Mouse (Mus musculus) CD4-positive helper T cell, adult 2 months (primary cell): Measurements from ENCODE around the gene Qrich2.

Experiments used
- DNase-seq: peaks from one replicate; pipeline ENCODE4 v3.0.0-alpha.2; 2012; ENCODE audit warnings: low read depth, missing footprints, low spot score

Gene Qrich2

DNA sequence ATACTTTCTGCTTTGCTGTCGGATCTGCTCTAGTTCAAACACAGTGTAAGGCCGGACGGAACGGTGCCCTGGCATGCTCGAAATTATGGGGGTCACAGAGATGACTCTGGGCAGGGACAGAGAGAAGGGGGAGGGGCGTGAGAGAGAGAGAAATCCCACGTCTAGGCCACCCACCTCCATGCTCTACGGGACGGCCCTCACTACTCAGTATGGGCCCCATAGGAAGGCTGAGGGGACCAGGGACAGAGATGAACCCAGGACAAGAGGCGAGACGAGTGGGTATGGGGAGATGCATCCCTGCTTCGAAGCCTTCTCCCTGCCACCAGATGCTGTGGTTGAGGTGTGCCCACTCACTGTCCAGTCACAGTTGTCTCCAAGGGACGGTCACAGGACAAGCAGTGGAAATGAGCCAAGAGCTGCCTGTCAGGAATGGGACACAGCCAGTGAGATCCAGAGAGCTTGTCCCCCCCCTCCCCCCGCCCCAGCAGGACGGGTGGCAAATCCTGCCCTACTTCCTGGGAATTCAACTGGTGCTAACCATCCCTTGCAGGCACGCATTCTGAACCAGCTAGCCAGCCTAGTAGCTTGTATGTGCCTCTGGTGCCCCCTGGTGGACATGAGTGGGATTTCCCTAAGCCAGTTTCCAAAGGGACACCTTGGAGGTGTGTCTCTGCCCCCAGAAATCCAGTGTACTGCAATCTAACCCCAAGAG is 20.3 kb downstream of the Qrich2 start:
- peak; percentile 85 for DNase-seq

DNA sequence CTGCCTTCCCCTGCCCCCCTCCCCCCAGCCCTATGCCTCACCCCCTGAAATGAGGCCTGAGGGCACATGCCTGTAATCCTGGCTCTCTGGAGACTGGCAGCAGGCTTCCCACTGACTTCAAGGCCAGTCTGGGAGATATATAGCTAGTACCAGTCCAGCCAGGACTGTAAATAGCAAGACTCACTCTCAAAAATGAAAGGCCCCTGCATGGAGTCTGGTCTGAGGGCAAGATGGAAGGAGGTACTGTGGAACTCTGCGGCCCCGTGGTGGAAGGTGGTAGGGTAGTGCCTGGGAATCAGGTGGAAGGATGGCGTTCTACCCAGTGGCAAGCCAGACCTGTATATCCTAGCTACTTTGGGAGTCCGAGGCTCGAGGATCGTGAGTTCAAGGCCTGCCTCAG is 22.1 kb downstream of the Qrich2 start:
- DNase-seq, result no peak

DNA sequence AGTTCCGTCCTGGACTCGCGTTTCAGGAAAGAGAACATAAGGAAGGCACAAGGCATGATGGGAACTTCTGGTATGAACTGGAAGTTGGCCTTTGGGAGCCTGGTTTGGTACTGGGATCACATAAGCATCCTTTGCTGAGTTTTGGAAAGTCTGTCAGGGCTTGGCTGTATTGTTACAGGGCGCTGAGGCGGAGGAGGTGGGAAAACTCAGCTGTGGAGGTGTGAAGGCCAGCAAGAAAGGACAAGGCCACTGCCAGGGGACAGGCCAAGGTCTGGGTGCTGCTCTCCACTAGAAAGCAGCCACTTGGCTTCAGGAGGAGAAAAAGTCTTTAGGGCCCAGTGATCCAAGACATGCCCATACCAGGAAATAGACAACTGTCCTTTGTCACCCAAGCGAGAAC is 22.7 kb downstream of the Qrich2 start:
- DNase-seq, result no peak

DNA sequence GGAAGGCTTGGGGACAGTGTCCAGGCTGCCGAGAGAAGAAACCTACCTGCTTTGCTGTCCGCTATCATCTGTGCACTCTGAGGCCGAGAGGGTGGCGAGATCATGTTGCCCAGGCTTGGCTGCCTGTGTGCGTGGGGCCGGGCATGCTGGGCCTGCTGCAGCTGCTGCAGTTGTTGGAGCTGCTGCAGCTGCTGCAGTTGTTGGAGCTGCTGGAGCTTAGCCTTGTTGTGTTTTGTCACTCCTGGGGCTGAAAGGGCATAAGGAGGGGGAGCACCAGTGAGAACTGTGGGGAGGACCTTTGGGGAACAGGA is 23.2 kb downstream of the Qrich2 start:
- DNase-seq, result no peak

DNA sequence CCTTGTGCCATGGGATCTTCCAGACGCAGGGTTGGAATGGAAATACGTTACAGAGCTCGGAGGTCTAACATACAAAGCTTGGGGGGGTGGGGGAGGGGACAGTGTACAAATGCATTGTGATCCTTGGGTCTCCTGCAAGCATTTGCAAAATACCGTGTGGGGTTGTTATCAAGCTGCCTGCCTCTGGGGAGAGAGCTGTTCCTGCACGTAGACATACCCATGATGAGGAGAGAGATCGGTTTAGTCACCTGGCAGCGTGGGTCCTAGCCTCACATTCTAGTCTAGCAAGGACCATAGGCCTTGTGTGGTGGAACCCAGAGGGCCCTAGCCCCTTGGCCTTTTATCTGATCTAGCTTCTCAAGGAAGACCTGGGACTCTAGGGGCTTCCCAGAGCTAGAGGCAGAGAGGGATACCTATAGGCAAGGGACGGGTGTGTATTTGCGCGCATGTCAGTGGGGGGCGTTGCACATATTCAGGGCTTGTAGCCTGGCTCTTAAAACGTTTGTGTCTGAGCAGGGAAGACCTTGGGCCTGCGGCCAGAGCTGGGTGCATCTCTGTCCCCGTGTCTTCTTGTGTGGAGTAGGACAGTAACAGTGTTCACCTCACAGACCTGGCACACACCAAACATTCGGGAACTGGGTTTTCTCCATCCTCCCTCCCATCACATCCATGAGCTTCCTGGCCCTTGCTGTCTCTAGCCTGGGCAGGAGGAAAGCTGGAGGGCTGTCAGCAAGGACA is 23.7 kb downstream of the Qrich2 start:
- no peak for DNase-seq

DNA sequence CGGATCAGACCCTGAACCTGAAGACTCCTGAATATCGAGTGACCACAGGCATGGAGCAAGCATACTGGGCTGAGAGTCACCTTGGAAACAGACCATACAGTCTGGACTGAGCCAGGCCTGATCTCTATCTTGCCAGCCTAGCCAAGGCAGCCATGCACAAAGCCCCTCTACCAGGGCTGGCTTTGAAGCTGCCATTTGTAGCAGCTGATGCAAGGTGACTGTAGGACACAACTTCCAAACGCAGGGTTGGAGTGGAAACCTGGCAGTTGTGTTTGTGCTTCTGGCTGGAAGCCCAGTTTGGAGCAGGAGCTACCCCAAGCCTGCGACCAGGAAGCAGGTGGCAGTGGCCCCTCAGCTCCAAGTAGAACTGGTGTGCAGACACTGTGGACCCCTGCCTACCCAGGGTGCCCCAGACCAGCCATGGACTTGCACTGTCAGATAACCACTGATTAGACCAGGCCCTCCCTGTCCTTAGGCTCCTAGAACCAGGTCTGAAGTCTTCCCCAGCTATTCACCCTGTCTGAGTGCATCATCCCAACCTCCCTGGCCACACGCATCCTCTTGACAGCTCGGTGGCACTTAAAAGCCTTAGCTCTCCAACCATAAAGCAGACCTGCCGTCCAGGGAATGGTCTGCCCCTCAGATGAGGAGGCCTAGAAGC is 25.5 kb downstream of the Qrich2 start:
- DNase-seq, result no peak

DNA sequence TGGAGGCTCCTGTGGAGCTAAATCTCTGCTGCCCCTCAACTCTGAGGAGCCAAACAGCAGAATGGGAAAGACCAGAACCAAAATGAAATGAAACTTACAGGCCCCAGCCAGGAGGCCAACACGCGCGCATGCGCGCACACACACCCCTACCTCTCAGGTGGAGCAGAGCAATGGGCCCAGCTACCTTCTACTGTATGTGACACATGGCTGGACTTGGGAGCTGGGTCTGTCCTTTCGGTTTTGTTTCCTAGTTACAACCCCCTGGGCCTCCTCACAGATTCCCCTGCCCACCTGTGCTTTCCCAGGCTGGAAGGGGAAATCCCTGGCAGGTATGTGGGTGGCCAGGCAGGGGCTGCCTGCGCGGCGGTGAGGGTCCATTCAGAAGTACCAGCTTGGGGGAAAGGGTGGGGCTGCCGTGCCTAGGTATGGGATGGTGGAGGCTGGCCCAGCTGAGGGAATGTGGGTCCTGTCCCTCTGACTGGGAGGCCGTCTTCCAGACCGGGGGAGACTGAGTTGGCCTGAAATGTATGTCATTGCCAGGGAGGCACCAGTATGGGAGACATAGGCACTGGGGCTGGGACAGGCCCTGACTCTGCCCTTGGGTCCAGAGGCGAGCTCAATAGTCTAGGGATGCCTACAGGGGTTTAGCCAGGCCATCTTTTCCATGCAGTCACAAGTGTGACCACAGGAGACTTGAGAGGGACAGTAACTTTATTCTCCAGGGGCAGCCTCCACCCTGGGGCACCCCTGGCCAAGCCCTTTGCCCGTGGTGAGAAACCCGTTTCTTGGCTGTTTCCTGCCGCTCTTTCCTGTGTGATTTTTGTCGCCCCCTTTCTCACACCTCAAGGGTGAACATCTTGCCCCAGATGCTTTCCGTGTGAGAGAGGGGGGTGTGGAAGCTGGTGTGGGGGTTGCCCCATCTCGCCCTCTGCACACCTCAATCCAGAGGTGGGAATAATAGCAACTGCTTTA is 26.5 kb downstream of the Qrich2 start:
- peak; percentile 71 for DNase-seq

DNA sequence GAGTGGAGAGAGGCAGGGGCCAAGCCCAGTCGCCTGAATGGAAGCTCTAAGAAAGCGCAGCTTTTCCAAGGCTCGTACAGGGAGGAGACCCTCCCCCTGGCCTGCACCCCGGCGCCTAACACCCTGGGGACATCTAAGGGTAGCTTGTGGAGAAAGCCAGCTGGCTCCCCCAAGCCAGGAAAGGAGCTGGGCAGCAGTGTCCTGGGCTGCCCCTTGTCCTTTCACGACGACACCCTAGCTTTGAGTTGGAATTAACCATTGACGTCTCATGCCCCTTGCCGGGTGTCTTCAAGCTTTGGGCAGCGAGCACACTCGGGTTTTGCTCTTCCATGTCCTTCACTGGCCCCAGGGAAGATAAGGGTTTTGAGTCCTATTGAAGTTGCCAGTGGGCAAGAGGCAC is 28.5 kb downstream of the Qrich2 start:
- DNase-seq, result no peak

DNA sequence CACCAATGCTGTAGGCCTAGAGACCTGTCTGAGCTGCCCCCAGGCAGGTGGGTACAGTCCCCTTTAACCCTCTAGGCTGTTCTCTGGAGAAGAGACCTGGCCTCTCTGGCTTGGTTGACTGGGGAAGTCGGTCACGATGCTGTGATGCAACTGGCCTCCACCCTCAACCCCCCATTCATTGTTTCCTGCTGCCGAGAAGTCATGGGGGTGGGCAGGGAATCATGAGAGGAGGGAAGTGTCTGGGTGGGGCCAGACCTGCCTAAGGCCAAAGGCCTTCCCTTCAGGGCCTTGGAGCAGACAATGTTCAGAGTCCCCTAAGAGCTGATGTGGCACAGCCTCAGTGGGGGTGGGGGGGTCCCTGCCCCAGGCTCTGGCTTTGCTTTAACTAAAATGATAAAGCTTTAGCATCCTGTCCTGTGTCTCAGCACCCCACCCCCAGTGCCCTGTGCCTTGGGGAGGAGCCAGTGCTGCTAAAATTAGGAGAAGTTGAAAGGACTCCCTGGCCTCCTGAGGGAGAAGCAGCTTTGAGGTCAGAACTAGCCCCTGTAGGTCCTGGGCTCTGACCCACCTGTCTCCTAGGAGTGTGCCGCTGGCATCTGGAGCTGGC is 29.2 kb downstream of the Qrich2 start:
- DNase-seq, result peak; percentile 44

DNA sequence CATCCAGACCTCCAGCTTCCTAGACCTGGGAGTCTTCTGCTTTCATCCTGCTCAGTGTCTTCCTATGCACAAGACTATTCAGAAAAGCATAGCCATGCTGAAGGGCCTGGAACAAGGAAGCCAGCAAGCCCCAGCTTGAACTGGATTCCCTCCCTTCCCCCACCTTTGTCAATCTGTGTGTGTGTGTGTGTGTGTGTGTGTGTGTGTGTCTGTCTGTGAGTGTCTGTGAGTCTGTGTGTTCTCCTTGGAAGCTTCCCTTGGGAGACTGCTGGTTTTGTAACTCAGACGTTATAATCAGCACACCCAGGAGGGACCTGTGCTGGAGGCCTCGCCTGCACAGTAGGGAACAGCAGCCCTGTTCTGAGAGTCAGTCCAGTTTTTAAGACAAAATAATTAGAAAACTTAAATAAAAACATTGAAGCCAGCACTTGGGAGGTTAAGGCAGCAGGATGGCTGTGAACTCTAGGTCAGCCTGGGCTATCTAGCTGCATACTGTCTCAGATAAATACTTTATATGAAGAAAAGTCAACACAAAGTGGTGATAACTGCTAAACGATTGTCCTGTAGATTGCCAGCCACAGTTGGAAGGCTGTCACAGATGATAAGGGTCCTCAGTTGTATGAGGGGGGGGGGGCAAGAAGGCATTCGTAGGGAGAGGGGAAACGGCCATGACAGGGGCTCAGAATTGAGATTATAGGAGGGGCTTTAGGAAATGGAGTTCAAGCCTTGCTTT is 29.9 kb downstream of the Qrich2 start:
- no peak for DNase-seq

DNA sequence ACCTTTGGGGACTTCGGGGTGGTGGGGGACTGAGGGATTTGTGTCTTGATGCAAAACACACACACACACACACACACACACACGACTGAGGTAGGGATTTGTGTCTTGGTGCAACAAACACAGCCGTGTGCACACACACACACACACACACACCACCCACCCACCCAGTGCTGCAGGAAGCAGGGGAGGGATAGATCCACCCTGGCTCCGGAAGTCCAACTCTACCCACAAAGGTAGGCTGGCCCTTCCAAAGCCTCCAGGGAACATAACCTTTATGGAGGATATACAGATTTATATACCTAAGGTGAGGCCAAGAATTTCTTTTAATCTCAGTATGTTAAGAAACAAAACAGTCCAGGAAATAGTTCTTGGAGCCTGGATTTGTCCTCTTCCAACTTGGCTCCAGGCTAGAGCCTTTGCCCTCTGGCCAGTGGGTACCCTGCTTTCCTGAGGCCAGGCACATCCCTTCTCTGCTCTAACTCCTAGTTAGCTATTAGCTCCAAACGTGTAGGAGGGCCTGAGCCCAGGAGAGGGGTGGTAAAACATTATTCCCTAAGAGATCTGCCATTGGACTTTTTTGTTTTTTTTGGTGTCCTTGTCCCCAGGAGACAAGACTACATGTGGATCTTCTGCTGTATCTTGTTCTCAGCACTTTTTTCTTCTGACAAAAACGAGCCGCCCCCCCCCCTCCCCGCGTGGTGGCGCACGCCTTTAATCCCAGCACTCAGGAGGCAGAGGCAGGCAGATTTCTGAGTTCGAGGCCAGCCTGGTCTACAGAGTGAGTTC is 30.9 kb downstream of the Qrich2 start:
- DNase-seq, result peak; percentile 67

DNA sequence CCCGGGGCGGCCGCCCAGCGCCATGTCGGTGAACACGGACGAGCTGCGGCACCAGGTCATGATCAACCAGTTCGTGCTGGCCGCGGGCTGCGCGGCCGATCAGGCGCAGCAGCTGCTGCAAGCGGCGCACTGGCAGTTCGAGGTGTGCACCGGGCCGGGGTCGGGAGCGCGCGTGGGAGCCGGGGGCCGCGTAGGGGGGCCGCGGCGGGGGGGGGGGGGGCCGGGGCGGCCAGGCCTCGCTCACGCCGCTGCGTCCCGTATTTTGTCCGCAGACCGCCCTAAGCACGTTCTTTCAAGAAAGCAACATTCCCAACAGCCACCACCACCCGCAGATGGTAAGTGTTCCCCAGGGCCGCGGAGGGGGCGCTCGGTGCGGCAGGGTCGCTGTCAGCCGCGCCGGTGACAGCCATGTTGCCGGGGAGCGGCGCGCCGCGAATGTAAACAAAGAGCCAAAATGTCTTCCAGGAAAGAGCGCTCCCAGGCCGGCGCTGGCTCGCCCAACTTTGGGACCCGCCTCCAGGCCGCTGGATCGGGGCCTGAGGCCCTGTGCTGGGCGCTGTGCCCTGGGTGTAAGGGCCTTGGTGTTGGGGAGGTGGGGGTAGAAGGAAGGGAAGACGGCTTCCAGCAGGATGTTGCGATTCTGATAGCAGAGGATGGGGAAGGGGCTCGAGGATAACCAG is 31.6 kb downstream of the Qrich2 start:
- DNase-seq, result peak; percentile 78

DNA sequence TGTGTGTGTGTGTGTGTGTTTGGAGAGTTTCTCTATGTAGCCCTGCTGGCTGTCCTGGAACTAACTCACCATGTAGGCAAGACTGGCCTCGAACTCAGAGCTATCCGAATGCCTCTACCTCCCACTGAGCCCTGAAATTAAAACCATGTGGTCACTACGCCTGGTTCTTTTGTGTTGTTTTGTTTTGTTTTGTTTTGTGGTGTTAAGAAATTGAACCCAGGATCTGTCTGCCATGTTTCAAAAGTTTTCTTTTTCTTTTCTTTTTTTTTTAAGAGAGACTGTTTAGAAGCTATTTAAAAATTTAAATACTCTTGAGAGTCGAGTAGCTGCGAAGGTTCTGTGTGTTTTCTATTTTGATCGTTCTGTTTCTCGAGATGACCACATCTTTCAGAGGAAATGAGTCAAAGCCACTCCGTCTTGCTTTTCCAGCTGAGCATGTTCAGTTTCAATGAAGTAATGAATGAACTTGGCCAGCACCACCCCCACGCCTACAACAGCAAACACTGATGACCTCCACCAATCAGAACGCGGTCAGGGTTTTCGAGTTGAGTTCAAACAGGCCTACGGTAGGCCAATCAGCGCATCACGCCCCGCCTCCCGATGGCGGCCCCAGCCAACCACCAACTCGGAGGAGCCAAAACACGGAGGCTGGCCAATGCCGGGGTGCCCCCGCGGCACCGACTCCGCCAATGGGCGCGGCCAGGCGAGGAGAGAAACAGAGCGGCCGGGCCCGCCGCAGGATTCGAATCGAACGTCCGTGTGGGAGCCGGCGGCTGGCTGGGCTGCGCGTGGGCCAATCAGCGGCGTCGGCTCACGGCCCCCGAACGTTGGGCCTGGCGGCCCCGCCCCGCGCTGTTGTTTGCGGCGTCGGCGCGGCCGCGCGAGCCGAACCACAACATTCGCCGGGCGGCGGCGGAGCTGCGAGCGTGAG is 32.4 kb downstream of the Qrich2 start, which contains the start of gene Ubald2:
TSS of gene Ubald2 (plus strand) at position 739 of the 931 bp plus-strand sequence.
- peak; percentile 100 for DNase-seq

DNA sequence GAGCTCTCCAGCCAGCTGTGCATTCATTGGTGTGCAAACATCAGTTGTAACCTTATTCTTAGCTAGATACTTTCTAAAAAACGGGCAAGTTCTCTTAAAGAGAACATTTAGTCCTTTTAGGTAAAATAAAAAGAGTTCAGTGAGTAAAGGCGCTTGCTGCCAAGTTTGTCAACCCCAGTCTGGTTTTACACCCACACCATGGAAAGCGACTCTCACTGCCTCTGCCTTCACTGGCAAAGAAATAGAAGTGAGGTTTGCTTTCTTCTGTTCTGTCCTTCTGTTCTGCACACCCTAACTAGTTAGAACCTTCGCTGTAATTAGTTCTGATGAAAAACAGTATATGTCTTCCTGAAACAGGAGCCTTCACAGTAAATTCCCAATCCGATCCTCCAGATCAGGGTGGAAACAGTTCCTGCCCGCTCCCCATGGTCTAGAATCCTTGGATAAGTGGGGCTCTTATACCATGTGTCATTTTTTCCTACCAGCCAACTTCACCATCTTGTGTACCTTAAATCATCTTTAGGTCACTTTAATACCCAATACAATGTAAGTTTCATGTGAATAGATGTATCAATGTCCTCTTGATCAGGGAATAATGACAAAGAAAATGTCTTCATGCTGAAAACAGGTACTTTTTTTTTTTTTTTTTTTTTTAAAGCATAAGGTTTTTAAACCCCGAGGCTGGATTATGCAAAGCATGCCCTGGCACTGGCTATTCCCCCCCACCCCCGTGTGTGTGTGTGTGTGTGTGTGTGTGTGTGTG is 33.3 kb downstream of the Qrich2 start:
- no peak for DNase-seq

DNA sequence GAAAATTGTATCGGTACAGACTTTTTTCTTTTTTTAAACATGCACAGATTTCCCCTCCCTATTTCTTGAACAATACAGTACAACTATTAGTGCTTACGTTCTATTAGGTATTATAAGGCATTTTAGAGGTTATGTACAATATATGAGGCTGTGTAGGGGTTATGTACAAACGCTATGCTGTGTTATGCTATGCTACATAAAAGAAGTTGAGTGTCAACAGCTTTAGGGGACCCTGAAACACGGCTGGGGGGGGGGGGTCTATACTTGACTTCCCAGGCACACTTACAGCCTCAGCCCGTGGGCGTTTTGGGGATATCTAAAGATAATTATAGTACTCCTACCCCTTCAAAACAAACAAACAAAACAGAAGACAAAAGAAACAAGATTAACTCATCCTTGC is 33.9 kb downstream of the Qrich2 start:
- no peak for DNase-seq

DNA sequence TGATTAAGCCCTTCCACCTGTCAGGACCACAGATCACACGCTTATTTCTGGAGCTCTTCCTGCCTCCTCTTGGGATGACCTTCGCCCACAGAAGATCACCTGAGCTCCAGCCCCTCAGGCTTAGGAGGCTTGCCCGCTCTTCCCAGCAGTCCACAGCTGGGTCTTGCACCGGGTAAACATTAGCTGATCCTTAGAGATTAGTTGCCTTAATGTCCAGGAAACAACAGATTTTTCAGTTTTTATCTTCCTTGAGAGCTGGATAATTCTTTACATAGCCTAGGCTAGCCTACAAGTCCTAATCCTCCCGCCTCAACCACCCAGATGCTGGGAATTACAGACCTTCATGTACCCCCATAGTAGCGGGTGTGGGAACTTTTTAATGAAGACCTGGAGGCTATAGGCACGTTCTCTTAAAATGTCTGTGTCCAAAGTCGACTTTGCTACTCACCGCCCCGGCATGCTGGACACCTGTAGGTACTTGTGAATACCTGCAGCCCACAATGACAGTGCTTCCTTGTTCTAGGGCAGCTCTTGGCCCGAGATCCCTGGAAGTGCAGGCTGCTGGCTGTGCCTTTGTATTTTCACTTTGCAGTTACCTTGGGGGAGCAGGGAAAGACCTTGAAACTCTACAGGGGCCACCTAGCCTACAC is 34.5 kb downstream of the Qrich2 start:
- DNase-seq, result no peak
